Mouse (Mus musculus) limb, embryonic 15.5 days (tissue): ENCODE data around the gene Lgr5. TPM values are rescaled to one million over a fixed set of nuclear protein-coding genes. Genes with fewer than 3 reads are reported as not detected.

Experiments used
- ATAC-seq: fragments of 200-750 bp; cut with Nextera tagmentation; 2 replicates; pipeline ENCODE4 v1.8.0; 2017; ENCODE audit warnings: low read depth, moderate TSS enrichment; ENCODE audit not compliant: insufficient number of reproducible peaks, low FRiP score, low TSS enrichment
- H3K27ac ChIP-seq: fragments of 300-500 bp; sonication (generic); 2 replicates; pipeline ENCODE4 v1.5.1; 2015; ENCODE audit warnings: moderate library complexity, mild to moderate bottlenecking, inconsistent platforms
- H3K27me3 ChIP-seq: fragments of 300-500 bp; sonication (generic); 2 replicates; pipeline ENCODE4 v1.6.1; 2015; ENCODE audit warnings: inconsistent platforms
- H3K36me3 ChIP-seq: fragments of 300-500 bp; sonication (generic); 2 replicates; pipeline ENCODE4 v1.6.1; 2015; ENCODE audit warnings: inconsistent platforms
- H3K4me1 ChIP-seq: fragments of 300-500 bp; sonication (generic); 2 replicates; pipeline ENCODE4 v1.6.1; 2015; ENCODE audit warnings: inconsistent platforms
- H3K4me2 ChIP-seq: fragments of 300-500 bp; sonication (generic); 2 replicates; pipeline ENCODE4 v1.6.1; 2015; ENCODE audit warnings: mild to moderate bottlenecking, inconsistent platforms
- H3K4me3 ChIP-seq: fragments of 300-500 bp; sonication (generic); 2 replicates; pipeline ENCODE4 v1.5.1; 2015; ENCODE audit warnings: mild to moderate bottlenecking, inconsistent platforms
- H3K9ac ChIP-seq: fragments of 300-500 bp; sonication (generic); 2 replicates; pipeline ENCODE4 v1.6.1; 2015; ENCODE audit warnings: inconsistent platforms
- H3K9me3 ChIP-seq: fragments of 300-500 bp; sonication (generic); 2 replicates; pipeline ENCODE4 v1.6.1; 2016; ENCODE audit warnings: inconsistent platforms
- WGBS: fragments of 180-500 bp; shearing (Covaris S2); methylation state at CpG from one replicate; pipeline ENCODE4 v1.1.7; 2015; 5-methylcytosine and 5-hydroxymethylcytosine counted together
- polyA plus RNA-seq: library from polyadenylated mRNA; unstranded; fragments of >200 nt; fragmentation: Nextera tagmentation; extraction: Ambion mirVana; gene quantifications from 2 replicates; pipeline ENCODE4 v1.2.1, GENCODE M21; 2015

Gene Lgr5
- polyA plus RNA-seq, 1 experiment from 2014 or later: 11.8 TPM

- no peaks in the 10 kb centered on the region for H3K9me3 ChIP-seq
- H3K4me2 ChIP-seq: peak overlapping the region; percentile 95
- H3K36me3 ChIP-seq: no peaks in the 10 kb centered on the region
- H3K9ac ChIP-seq: peak overlapping the region; percentile 31; the same call in 1 of the 2 replicates
- H3K4me3 ChIP-seq: peak overlapping the region; percentile 56
- peaks cover 26% of the 10 kb centered on the region for H3K4me1 ChIP-seq
- no peak overlapping the region for H3K27ac ChIP-seq
- ATAC-seq: peak; percentile 45; the same call in 1 of the 2 replicates
- under 1% methylated on average over 41 of the region's 41 CpGs for WGBS
- H3K27me3 ChIP-seq: peaks cover 67% of the 10 kb centered on the region
Measured at GRCm38 (mm10) chr10:115586246-115587231, 1.0 kb downstream of the Lgr5 start.

GRCm38 (mm10) chr10:115585491-115586245 is 1.9 kb downstream of the Lgr5 start:
- Histone ChIP-seq H3K4me2 (peak overlapping the region; percentile 95), H3K9me3 (no peaks in the 10 kb centered on the region)

GRCm38 (mm10) chr10:115584656-115585055 is 2.9 kb downstream of the Lgr5 start:
- 22% methylated on average over 12 of the region's 14 CpGs for WGBS
- no peak overlapping the region for H3K27ac ChIP-seq
- no peaks in the 10 kb centered on the region for H3K36me3 ChIP-seq
- peaks cover 26% of the 10 kb centered on the region for H3K4me1 ChIP-seq
- H3K4me3 ChIP-seq: 0 out of 2 replicates have a peak overlapping the region, but pooled peaks have one; percentile 56
- H3K4me2 ChIP-seq: no peak overlapping the region
- H3K9ac ChIP-seq: no peak overlapping the region
- no peaks in the 10 kb centered on the region for H3K9me3 ChIP-seq
- peaks cover 60% of the 10 kb centered on the region for H3K27me3 ChIP-seq
- ATAC-seq: no peak

More at GRCm38 (mm10) chr10:115585491-115586245, 1.9 kb downstream of the Lgr5 start:
- WGBS: 1% methylated on average over 21 of the region's 21 CpGs
- Histone ChIP-seq H3K9ac (0 out of 2 replicates have a peak overlapping the region, but pooled peaks have one; percentile 31), H3K27ac (no peak overlapping the region), H3K36me3 (no peaks in the 10 kb centered on the region), H3K4me1 (peaks cover 26% of the 10 kb centered on the region), H3K4me3 (peak overlapping the region; percentile 56), H3K27me3 (peaks cover 67% of the 10 kb centered on the region)
- ATAC-seq: no peak

GRCm38 (mm10) chr10:115583071-115583470 is 4.5 kb downstream of the Lgr5 start:
- no peaks in the 10 kb centered on the region for H3K9me3 ChIP-seq
- peaks cover 45% of the 10 kb centered on the region for H3K27me3 ChIP-seq
- ATAC-seq: no peak
- 82% methylated on average over 3 of the region's 3 CpGs for WGBS
- no peak overlapping the region for H3K4me2 ChIP-seq
- no peaks in the 10 kb centered on the region for H3K36me3 ChIP-seq
- no peak overlapping the region for H3K27ac ChIP-seq
- no peak overlapping the region for H3K4me3 ChIP-seq
- peaks cover 26% of the 10 kb centered on the region for H3K4me1 ChIP-seq
- no peak overlapping the region for H3K9ac ChIP-seq

- H3K36me3 ChIP-seq: no peaks in the 10 kb centered on the region
- H3K4me3 ChIP-seq: no peak overlapping the region
- peaks cover 34% of the 10 kb centered on the region for H3K27me3 ChIP-seq
- WGBS: 86% methylated on average over 9 of the region's 9 CpGs
- H3K4me1 ChIP-seq: peaks cover 15% of the 10 kb centered on the region
- no peak for ATAC-seq
- no peak overlapping the region for H3K4me2 ChIP-seq
- H3K9me3 ChIP-seq: no peaks in the 10 kb centered on the region
- no peak overlapping the region for H3K27ac ChIP-seq
- no peak overlapping the region for H3K9ac ChIP-seq
Measured at GRCm38 (mm10) chr10:115581971-115582370, 5.6 kb downstream of the Lgr5 start.

GRCm38 (mm10) chr10:115579494-115579893 is 8.1 kb downstream of the Lgr5 start:
- Histone ChIP-seq H3K9me3 (no peaks in the 10 kb centered on the region), H3K4me1 (no peaks in the 10 kb centered on the region), H3K9ac (no peak overlapping the region), H3K4me3 (no peak overlapping the region), H3K27ac (no peak overlapping the region), H3K4me2 (no peak overlapping the region), H3K36me3 (no peaks in the 10 kb centered on the region), H3K27me3 (peaks cover 15% of the 10 kb centered on the region)
- WGBS: 33% methylated on average over 7 of the region's 7 CpGs
- ATAC-seq: no peak

GRCm38 (mm10) chr10:115579076-115579475 is 8.5 kb downstream of the Lgr5 start:
- H3K4me1 ChIP-seq: no peaks in the 10 kb centered on the region
- 51% methylated on average over 7 of the region's 7 CpGs for WGBS
- H3K27ac ChIP-seq: no peak overlapping the region
- no peak overlapping the region for H3K4me2 ChIP-seq
- H3K9me3 ChIP-seq: no peaks in the 10 kb centered on the region
- no peak overlapping the region for H3K4me3 ChIP-seq
- peaks cover 10% of the 10 kb centered on the region; the same call in 1 of the 2 replicates for H3K27me3 ChIP-seq
- no peak overlapping the region for H3K9ac ChIP-seq
- H3K36me3 ChIP-seq: no peaks in the 10 kb centered on the region
- ATAC-seq: no peak

GRCm38 (mm10) chr10:115571734-115572440 is 15.7 kb downstream of the Lgr5 start:
- Histone ChIP-seq H3K9ac (no peak overlapping the region), H3K36me3 (no peaks in the 10 kb centered on the region), H3K4me1 (no peaks in the 10 kb centered on the region), H3K9me3 (no peaks in the 10 kb centered on the region), H3K4me3 (no peak overlapping the region), H3K27ac (no peak overlapping the region), H3K4me2 (no peak overlapping the region), H3K27me3 (no peaks in the 10 kb centered on the region)
- WGBS: 58% methylated on average over 3 of the region's 3 CpGs
- ATAC-seq: no peak

GRCm38 (mm10) chr10:115571317-115571716 is 16.3 kb downstream of the Lgr5 start:
- Histone ChIP-seq H3K27me3 (no peaks in the 10 kb centered on the region), H3K4me1 (no peaks in the 10 kb centered on the region), H3K9me3 (no peaks in the 10 kb centered on the region), H3K4me3 (no peak overlapping the region), H3K27ac (no peak overlapping the region), H3K4me2 (no peak overlapping the region), H3K36me3 (no peaks in the 10 kb centered on the region), H3K9ac (no peak overlapping the region)
- no peak for ATAC-seq
- 43% methylated on average over 6 of the region's 6 CpGs for WGBS

- no peak overlapping the region for H3K9ac ChIP-seq
- 74% methylated on average over 2 of the region's 2 CpGs for WGBS
- no peak overlapping the region for H3K4me2 ChIP-seq
- no peaks in the 10 kb centered on the region for H3K9me3 ChIP-seq
- no peak overlapping the region for H3K27ac ChIP-seq
- no peak for ATAC-seq
- H3K4me3 ChIP-seq: no peak overlapping the region
- no peaks in the 10 kb centered on the region for H3K4me1 ChIP-seq
- H3K27me3 ChIP-seq: no peaks in the 10 kb centered on the region
- no peaks in the 10 kb centered on the region for H3K36me3 ChIP-seq
Measured at GRCm38 (mm10) chr10:115570577-115570976, 17.0 kb downstream of the Lgr5 start.

GRCm38 (mm10) chr10:115569712-115570491 is 17.7 kb downstream of the Lgr5 start, which contains the start of gene A930009A15Rik:
A930009A15Rik (plus strand) TSS chr10:115569986.
- Histone ChIP-seq H3K9me3 (no peaks in the 10 kb centered on the region), H3K27ac (no peak within 1 kb of the TSS), H3K27me3 (no peaks in the 10 kb centered on the region), H3K4me3 (no peak within 1 kb of the TSS), H3K4me1 (no peaks in the 10 kb centered on the region), H3K4me2 (no peak within 1 kb of the TSS), H3K36me3 (no peaks in the 10 kb centered on the region), H3K9ac (no peak within 1 kb of the TSS)
- 83% methylated on average over 15 of the region's 15 CpGs for WGBS
- no peak for ATAC-seq
